22 mouse cellular contexts compared by ENCODE assay signal in the genomic region with DNA sequence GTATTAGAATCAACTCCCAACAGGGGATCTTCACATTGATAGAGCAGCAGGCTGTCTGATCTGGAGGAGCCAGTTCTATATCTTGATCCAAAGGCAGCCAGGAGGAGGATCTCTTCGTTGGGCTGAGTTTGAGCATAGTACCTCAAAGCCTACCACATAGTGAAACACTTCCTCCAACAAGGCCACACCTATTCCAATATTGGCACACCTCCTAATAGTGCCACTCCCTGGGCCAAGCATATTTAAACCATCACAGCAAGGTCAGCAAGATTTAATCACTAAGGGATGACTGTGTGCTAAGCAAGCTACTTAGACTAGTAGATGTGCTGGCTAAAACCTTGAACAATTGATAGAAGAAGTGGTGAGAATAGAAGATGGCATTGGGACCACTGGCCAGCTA.
"Had no signal": no experiment of that assay in that cellular context is flagged by ENCODE, and none has a peak within 500 bp of the region (broad histone marks: within the 10 kb centered on the region; RNA-seq: fewer than 3 reads in every experiment).

No protein-coding gene starts in this region.

- H3K9ac ChIP-seq: kidney, embryonic 15.5 days; limb, embryonic 12.5 days; limb, embryonic 15.5 days; liver, embryonic 14.5 days; liver, postnatal 0 days; lung, embryonic 14.5 days; midbrain, embryonic 13.5 days had no signal

- H3K4me2 ChIP-seq: kidney, embryonic 15.5 days; limb, embryonic 12.5 days; limb, embryonic 15.5 days; liver, embryonic 11.5 days; lung, embryonic 14.5 days; midbrain, embryonic 13.5 days had no signal

- H3K4me3 ChIP-seq: kidney, embryonic 15.5 days; limb, embryonic 12.5 days; limb, embryonic 15.5 days; megakaryocyte, embryonic 14.5 days; midbrain, embryonic 10.5 days; midbrain, embryonic 13.5 days; myocyte had no signal

- H3K36me3 ChIP-seq: kidney, embryonic 15.5 days; limb, embryonic 12.5 days; limb, embryonic 15.5 days; midbrain, embryonic 10.5 days; midbrain, embryonic 13.5 days had no signal

- H3K27ac ChIP-seq: kidney, embryonic 15.5 days; limb, embryonic 12.5 days; limb, embryonic 15.5 days; liver, embryonic 14.5 days; midbrain, embryonic 10.5 days; midbrain, embryonic 13.5 days had no signal

- DNase-seq: kidney, adult 8-10 months; kidney, postnatal 10 days; kidney, postnatal 36 days; left cerebral cortex, postnatal 4 days; liver, postnatal 0 days; lung, embryonic 14.5 days; lung, postnatal 10 days; lung, postnatal 36 days; thymus, adult 2 months; thymus, postnatal 14 days; thymus, postnatal 4 days had no signal

- H3K27me3 ChIP-seq: kidney, embryonic 15.5 days; limb, embryonic 12.5 days; limb, embryonic 15.5 days; megakaryocyte, embryonic 14.5 days; midbrain, embryonic 13.5 days had no signal

- H3K9me3 ChIP-seq: kidney, embryonic 15.5 days; limb, embryonic 12.5 days; limb, embryonic 15.5 days; midbrain, embryonic 10.5 days; midbrain, embryonic 13.5 days had no signal

- ATAC-seq: intestine, postnatal 0 days; liver, postnatal 0 days; midbrain, embryonic 13.5 days; midbrain, embryonic 16.5 days had no signal

- H3K4me1 ChIP-seq: kidney, embryonic 15.5 days; limb, embryonic 12.5 days; limb, embryonic 15.5 days; megakaryocyte, embryonic 14.5 days; midbrain, embryonic 10.5 days; midbrain, embryonic 13.5 days had no signal
